Mouse (Mus musculus) midbrain, embryonic 16.5 days (tissue): ENCODE results near the gene Polg2. TPM values are rescaled to one million over a fixed set of nuclear protein-coding genes. Genes with fewer than 3 reads are reported as not detected.

Experiments
- ATAC-seq: fragments of 200-750 bp; cut with Nextera tagmentation; 2 replicates; pipeline ENCODE4 v1.8.0; 2017; ENCODE audit warnings: moderate TSS enrichment
- H3K27ac ChIP-seq: fragments of 300-500 bp; sonication (generic); 2 replicates; pipeline ENCODE4 v1.5.1; 2014; ENCODE audit warnings: mild to moderate bottlenecking, low read length, mixed read lengths
- H3K27me3 ChIP-seq: fragments of 300-500 bp; sonication (generic); 2 replicates; pipeline ENCODE4 v1.6.1; 2014; ENCODE audit warnings: low read depth, low read length, mixed read lengths; ENCODE audit not compliant: control insufficient read depth, insufficient read depth
- H3K36me3 ChIP-seq: fragments of 300-500 bp; sonication (generic); 2 replicates; pipeline ENCODE4 v1.6.1; 2014; ENCODE audit warnings: mild to moderate bottlenecking, low read length, moderate library complexity, mixed read lengths; ENCODE audit not compliant: control insufficient read depth, insufficient read depth
- H3K4me1 ChIP-seq: fragments of 300-500 bp; sonication (generic); 2 replicates; pipeline ENCODE4 v1.6.1; 2014; ENCODE audit warnings: mild to moderate bottlenecking, low read length, mixed read lengths; ENCODE audit not compliant: control insufficient read depth, insufficient read depth
- H3K4me2 ChIP-seq: fragments of 300-500 bp; sonication (generic); 2 replicates; pipeline ENCODE4 v1.6.1; 2014; ENCODE audit warnings: mild to moderate bottlenecking, low read length, mixed read lengths
- H3K4me3 ChIP-seq: fragments of 300-500 bp; sonication (generic); 2 replicates; pipeline ENCODE4 v1.5.1; 2014; ENCODE audit warnings: low read depth, mild to moderate bottlenecking, low read length, moderate library complexity, mixed read lengths
- H3K9ac ChIP-seq: fragments of 300-500 bp; sonication (generic); 2 replicates; pipeline ENCODE4 v1.6.1; 2014; ENCODE audit warnings: low read depth, low read length, mixed read lengths
- H3K9me3 ChIP-seq: fragments of 300-500 bp; sonication (generic); replicated peaks from 2 replicates; pipeline ENCODE4 v1.6.1; 2014; ENCODE audit warnings: mild to moderate bottlenecking, low read length, mixed read lengths; ENCODE audit not compliant: control insufficient read depth, poor library complexity, severe bottlenecking
- WGBS: fragments of 180-500 bp; shearing (Covaris S2); extraction: QIAGEN DNeasy Blood & Tissue Kit; methylation state at CpG from one replicate; pipeline ENCODE4 v1.1.7; 2014; 5-methylcytosine and 5-hydroxymethylcytosine counted together
- polyA plus RNA-seq: library from polyadenylated mRNA; unstranded; fragments of >200 nt; fragmentation: Nextera tagmentation; extraction: Ambion mirVana; gene quantifications from 2 replicates; pipeline ENCODE4 v1.2.1, GENCODE M21; 2015

Polg2 gene
- 9.4 and 9.6 TPM in 2 replicates for polyA plus RNA-seq

GRCm38 (mm10) chr11:106779388-106780088, at the start of gene Polg2:
TSS of gene Polg2 (minus strand) at chr11:106779537.
- peak within 1 kb of the TSS; percentile 93 for H3K27ac ChIP-seq
- no peaks in the 10 kb centered on the region for H3K9me3 ChIP-seq
- peaks cover 29% of the 10 kb centered on the region for H3K36me3 ChIP-seq
- H3K27me3 ChIP-seq: no peaks in the 10 kb centered on the region
- peak within 1 kb of the TSS; percentile 73 for H3K4me3 ChIP-seq
- H3K4me1 ChIP-seq: peaks cover 9% of the 10 kb centered on the region; the same call in 1 of the 2 replicates
- peak within 1 kb of the TSS; percentile 90 for H3K9ac ChIP-seq
- 2% methylated on average over 30 of the region's 30 CpGs for WGBS
- H3K4me2 ChIP-seq: peak within 1 kb of the TSS; percentile 88
- ATAC-seq: peak; percentile 99

GRCm38 (mm10) chr11:106828079-106828478, 48.7 kb upstream of the Polg2 start:
- ATAC-seq: no peak
- Histone ChIP-seq H3K4me2 (no peak overlapping the region), H3K4me1 (no peaks in the 10 kb centered on the region), H3K9me3 (no peaks in the 10 kb centered on the region), H3K9ac (no peak overlapping the region), H3K27ac (no peak overlapping the region), H3K4me3 (no peak overlapping the region), H3K36me3 (peaks cover 15% of the 10 kb centered on the region), H3K27me3 (no peaks in the 10 kb centered on the region)
- 97% methylated on average over 7 of the region's 7 CpGs for WGBS

- Histone ChIP-seq H3K36me3 (peaks cover 16% of the 10 kb centered on the region; the same call in 1 of the 2 replicates), H3K4me3 (no peak overlapping the region), H3K4me2 (no peak overlapping the region), H3K9ac (no peak overlapping the region), H3K27me3 (no peaks in the 10 kb centered on the region), H3K4me1 (no peaks in the 10 kb centered on the region), H3K27ac (no peak overlapping the region), H3K9me3 (no peaks in the 10 kb centered on the region)
- no peak for ATAC-seq
- WGBS: 96% methylated on average over 10 of the region's 10 CpGs
These were observed 45.1 kb upstream of the Polg2 start for GRCm38 (mm10) chr11:106824403-106824802.

- Histone ChIP-seq H3K27ac (no peak overlapping the region), H3K9ac (no peak overlapping the region), H3K9me3 (no peaks in the 10 kb centered on the region), H3K4me3 (no peak overlapping the region), H3K4me2 (no peak overlapping the region), H3K27me3 (no peaks in the 10 kb centered on the region), H3K36me3 (peaks cover 17% of the 10 kb centered on the region; the same call in 1 of the 2 replicates), H3K4me1 (no peaks in the 10 kb centered on the region)
- ATAC-seq: no peak
- 93% methylated on average over 8 of the region's 8 CpGs for WGBS
These were observed 44.4 kb upstream of the Polg2 start for GRCm38 (mm10) chr11:106823741-106824140.

GRCm38 (mm10) chr11:106822911-106823310, 43.6 kb upstream of the Polg2 start:
- no peak for ATAC-seq
- H3K4me3 ChIP-seq: no peak overlapping the region
- no peaks in the 10 kb centered on the region for H3K9me3 ChIP-seq

GRCm38 (mm10) chr11:106822491-106822890, 43.2 kb upstream of the Polg2 start:
- 88% methylated on average over 8 of the region's 8 CpGs for WGBS
- H3K27me3 ChIP-seq: no peaks in the 10 kb centered on the region
- H3K36me3 ChIP-seq: 0 out of 2 replicates have a peak, but pooled peaks cover 13% of the 10 kb centered on the region
- H3K4me3 ChIP-seq: no peak overlapping the region
- no peak overlapping the region for H3K4me2 ChIP-seq
- H3K27ac ChIP-seq: no peak overlapping the region
- no peak overlapping the region for H3K9ac ChIP-seq
- H3K4me1 ChIP-seq: 0 out of 2 replicates have a peak, but pooled peaks cover 4% of the 10 kb centered on the region
- ATAC-seq: no peak
- H3K9me3 ChIP-seq: no peaks in the 10 kb centered on the region

More at GRCm38 (mm10) chr11:106822911-106823310, 43.6 kb upstream of the Polg2 start:
- H3K4me2 ChIP-seq: no peak overlapping the region
- 0 out of 2 replicates have a peak, but pooled peaks cover 13% of the 10 kb centered on the region for H3K36me3 ChIP-seq
- H3K27ac ChIP-seq: no peak overlapping the region
- no peaks in the 10 kb centered on the region for H3K27me3 ChIP-seq
- H3K4me1 ChIP-seq: 0 out of 2 replicates have a peak, but pooled peaks cover 4% of the 10 kb centered on the region
- no peak overlapping the region for H3K9ac ChIP-seq
- 72% methylated on average over 5 of the region's 5 CpGs for WGBS

GRCm38 (mm10) chr11:106821397-106821796, 42.1 kb upstream of the Polg2 start:
- H3K9ac ChIP-seq: no peak overlapping the region
- ATAC-seq: no peak

GRCm38 (mm10) chr11:106820972-106821371, 41.6 kb upstream of the Polg2 start:
- Histone ChIP-seq H3K9ac (no peak overlapping the region), H3K4me2 (no peak overlapping the region), H3K9me3 (no peaks in the 10 kb centered on the region), H3K27ac (no peak overlapping the region), H3K36me3 (peaks cover 11% of the 10 kb centered on the region; the same call in 1 of the 2 replicates), H3K27me3 (no peaks in the 10 kb centered on the region), H3K4me1 (0 out of 2 replicates have a peak, but pooled peaks cover 4% of the 10 kb centered on the region), H3K4me3 (no peak overlapping the region)
- ATAC-seq: no peak
- 62% methylated on average over 4 of the region's 4 CpGs for WGBS

More at GRCm38 (mm10) chr11:106821397-106821796, 42.1 kb upstream of the Polg2 start:
- Histone ChIP-seq H3K27me3 (no peaks in the 10 kb centered on the region), H3K36me3 (0 out of 2 replicates have a peak, but pooled peaks cover 11% of the 10 kb centered on the region), H3K9me3 (no peaks in the 10 kb centered on the region), H3K4me1 (0 out of 2 replicates have a peak, but pooled peaks cover 4% of the 10 kb centered on the region), H3K4me2 (no peak overlapping the region), H3K4me3 (no peak overlapping the region), H3K27ac (no peak overlapping the region)
- 87% methylated on average over 6 of the region's 6 CpGs for WGBS

GRCm38 (mm10) chr11:106820252-106820651, 40.9 kb upstream of the Polg2 start:
- WGBS: 75% methylated on average over 6 of the region's 6 CpGs
- Histone ChIP-seq H3K36me3 (peaks cover 16% of the 10 kb centered on the region), H3K4me3 (no peak overlapping the region)

More at GRCm38 (mm10) chr11:106820252-106820651, 40.9 kb upstream of the Polg2 start:
- Histone ChIP-seq H3K9me3 (no peaks in the 10 kb centered on the region), H3K4me2 (no peak overlapping the region), H3K27ac (no peak overlapping the region), H3K9ac (no peak overlapping the region), H3K4me1 (0 out of 2 replicates have a peak, but pooled peaks cover 4% of the 10 kb centered on the region), H3K27me3 (no peaks in the 10 kb centered on the region)
- no peak for ATAC-seq
